Mouse (Mus musculus): Measurements from ENCODE around the gene Lekr1.
A peak's percentile ranks its signal among the peaks of the same experiment; 100 is the strongest.
"Not testable (repeated sequence)": the region's sequence is repeated elsewhere in the genome, so short reads cannot be mapped to it uniquely, and the experiment has no call there.

Gene Lekr1

DNA sequence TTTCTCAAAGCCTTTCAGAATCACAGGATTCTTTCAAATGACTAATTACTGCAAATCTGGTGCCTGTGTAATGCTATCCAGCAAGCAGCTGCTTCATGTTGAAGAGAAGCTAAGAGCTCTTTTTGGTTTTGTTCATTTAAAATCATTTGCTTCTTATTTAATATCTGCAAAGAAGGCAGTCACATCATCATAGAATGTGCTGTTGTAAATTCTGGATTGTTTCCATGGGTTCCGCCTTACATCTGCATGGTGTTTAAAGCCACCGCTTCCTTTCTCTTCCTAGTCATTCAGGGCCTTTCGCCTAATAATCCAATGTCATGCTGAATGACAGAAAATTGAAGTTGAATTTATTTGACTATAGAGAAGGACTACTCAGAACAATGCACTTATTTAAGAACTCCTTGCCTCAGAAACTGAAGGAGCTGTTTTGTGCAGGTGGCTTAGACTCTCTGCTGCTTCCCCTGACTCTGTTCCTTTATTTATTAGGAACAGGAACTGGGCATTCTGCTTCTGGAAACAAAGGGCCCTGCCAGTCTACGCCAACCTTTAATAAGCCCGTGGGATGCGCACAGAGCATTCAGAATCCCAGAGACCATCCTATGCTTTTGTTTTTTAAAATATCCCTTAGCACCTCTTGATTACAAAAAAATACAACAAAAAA is 101.3 kb downstream of the Lekr1 start:
- DNase-seq (ENCODE audit: low read depth, low spot score): no peak

DNA sequence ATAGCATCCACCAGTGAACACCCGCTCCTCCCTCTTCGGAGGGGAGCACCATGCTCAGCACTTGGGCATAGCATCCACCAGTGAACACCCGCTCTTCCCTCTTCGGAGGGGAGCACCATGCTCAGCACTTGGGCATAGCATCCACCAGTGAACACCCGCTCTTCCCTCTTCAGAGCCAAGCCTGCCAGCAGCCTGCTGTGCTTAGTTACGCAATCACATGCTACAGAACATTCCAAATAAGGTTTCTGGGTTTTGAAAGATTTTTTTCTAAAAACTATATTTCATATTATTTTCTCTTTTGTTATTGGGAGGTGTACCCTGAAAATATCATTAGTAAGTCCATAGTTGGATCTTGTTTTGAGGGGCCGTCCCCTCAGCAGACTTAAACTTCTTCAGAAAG is 103.6 kb downstream of the Lekr1 start:
- not testable (repeated sequence) for DNase-seq (ENCODE audit: low read depth, low spot score)

DNA sequence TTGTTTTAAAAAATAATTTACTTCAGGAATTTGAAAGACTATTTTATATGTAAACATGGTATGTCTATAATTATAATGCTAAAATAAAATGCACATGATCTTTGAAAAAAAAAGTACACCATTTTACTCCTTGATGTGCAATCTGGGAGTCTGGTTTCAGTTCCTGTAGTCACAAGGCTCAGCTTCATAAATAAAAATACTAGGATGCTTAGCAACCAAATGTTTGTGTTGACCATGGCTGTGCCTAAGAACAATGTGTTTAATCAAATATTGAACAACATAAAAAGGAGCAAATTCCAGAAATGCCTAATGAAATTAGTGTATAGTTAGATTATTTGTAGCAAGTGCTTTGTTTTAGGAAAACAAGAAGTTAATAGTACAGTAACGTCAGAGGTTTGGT is 107.9 kb downstream of the Lekr1 start:
- no peak for DNase-seq (ENCODE audit: low read depth, low spot score)

- DNase-seq (ENCODE audit: low read depth, low spot score): no peak
Observed at GRCm38 (mm10) chr3:65775096-65775495, 109.1 kb downstream of the Lekr1 start.

GRCm38 (mm10) chr3:65782246-65782645 is 116.2 kb downstream of the Lekr1 start:
- no peak for DNase-seq (ENCODE audit: low read depth, low spot score)

DNA sequence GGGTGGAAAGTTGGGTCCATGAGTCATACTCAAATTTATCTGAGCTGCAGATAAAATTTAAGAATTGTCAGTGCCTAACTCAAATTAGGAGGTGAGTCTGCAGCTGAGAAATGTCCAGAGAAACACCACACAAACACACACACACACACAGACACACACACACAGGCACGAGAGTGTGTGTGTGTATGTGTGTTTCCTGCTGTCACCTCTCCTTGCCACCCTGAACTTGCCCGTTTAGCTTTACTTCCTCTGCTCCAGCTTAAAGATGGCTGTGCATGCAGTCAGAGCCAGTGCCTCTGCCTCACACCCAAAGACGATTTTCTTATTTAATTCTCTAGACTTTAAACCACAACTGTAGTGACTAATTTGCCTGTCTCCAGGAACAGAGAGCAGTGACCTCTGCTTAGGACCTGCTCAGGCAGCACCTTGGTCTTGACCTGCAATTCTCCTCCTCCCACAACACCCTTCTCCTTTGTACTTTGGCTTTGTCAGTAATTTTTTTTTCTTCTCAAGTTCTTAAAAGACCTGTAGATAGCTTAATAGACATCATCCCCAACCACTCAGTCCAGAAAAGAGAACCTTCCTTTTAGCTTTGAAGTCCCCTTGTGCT is 124.2 kb downstream of the Lekr1 start:
- DNase-seq (ENCODE audit: low read depth, low spot score): no peak

DNA sequence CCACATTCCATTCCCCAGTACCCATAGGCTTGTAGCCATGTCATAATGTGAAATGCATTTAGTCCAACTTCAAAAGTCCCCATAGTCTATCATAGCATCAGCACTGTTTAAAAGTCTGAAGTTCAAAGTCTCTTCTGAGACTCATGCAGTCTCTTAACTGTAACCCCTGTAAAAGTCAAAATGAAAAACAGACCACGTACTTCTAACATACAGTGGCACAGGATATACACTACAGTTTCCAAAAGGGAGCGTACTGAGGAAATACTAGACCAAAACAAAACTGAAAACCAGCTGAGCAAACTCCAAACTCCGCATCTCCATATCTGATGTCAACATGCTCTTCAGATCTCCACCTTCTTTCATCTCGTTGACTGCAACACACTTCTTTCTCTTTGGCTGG is 127.5 kb downstream of the Lekr1 start:
- no peak for DNase-seq (ENCODE audit: low read depth, low spot score)

DNA sequence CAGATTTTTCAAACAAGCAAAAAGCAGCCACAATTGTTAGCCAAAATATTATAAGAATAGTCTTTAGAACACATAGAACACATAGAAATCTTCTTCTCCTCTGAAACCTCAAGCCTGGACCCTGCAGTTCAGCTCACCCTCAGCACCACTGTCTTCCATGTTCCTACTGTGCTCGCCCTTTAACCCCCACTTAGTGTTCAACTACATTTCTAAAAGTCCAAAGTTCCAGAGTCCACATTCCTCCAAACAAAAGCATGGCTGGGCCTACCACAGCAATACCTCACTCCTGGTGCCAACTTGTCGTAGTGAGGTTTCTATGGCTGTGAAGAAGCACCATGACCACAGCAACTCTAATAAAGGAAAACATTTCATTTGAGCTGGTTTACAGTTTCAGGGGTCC is 128.7 kb downstream of the Lekr1 start:
- DNase-seq (ENCODE audit: low read depth, low spot score): no peak

GRCm38 (mm10) chr3:65797345-65798137 is 131.5 kb downstream of the Lekr1 start:
- no peak for DNase-seq (ENCODE audit: low read depth, low spot score)

- DNase-seq (ENCODE audit: low read depth, low spot score): no peak
Observed at GRCm38 (mm10) chr3:65800962-65801361, 134.9 kb downstream of the Lekr1 start.

GRCm38 (mm10) chr3:65802185-65802584 is 136.2 kb downstream of the Lekr1 start:
- no peak for DNase-seq (ENCODE audit: low read depth, low spot score)

DNA sequence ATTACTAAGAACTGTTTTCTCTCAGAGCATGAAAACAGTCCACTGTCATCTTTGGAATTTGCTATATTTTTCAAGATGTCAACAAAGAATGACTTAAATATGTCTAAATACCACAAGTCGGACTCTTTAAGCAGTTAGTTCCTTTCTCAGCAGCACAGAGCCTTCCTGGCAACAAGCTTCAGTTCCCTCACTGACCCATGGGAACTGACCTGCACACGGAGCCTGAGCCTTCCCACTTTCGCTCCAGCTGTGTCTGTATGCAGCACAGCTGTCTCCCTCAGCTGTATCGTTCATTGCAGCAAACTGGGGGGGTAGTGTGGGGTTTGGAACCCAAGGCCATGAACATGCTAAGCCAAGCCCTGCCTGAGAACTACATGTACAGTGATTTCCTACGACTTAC is 136.8 kb downstream of the Lekr1 start:
- no peak for DNase-seq (ENCODE audit: low read depth, low spot score)

DNA sequence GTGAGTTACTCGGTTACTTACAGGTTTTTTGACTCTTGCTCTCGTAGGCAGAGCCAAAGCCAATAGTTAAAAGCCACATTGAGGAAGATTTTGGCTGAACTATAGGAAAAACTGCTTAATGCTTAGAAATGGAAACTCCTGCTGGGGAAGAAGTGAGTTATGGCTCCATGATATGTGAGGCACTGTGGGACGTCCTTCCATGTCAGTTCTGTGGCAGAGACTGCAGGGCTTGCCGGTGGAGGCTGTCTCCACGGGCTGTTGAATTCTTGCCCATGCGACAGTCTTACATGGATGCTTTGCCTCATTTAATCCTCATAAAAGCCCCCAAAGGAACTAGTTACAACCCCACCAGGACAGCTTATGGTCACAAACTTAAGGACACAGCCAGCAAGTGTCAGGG is 148.9 kb downstream of the Lekr1 start:
- DNase-seq (ENCODE audit: low read depth, low spot score): no peak

DNA sequence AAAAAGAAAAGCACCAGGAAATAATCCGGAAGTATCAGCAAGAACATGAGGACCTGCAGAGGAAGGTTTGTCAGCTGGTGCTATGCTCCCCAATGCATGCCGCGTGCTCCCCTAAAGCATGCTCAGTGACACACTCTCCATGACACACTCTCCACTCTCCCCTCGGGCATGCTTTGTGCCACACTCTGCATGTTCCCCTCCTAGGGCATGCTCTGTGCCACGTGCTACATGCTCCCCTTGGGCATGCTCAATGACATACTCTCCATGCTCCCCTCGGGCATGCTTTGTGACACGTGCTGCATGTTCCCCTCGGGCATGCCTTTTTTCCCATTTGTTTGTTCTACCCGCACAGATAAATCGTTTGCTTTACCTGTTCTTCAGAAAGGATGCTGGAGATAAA is 150.0 kb downstream of the Lekr1 start:
- DNase-seq (ENCODE audit: low read depth, low spot score): no peak

GRCm38 (mm10) chr3:65818597-65818996 is 152.6 kb downstream of the Lekr1 start:
- DNase-seq (ENCODE audit: low read depth, low spot score): no peak

DNA sequence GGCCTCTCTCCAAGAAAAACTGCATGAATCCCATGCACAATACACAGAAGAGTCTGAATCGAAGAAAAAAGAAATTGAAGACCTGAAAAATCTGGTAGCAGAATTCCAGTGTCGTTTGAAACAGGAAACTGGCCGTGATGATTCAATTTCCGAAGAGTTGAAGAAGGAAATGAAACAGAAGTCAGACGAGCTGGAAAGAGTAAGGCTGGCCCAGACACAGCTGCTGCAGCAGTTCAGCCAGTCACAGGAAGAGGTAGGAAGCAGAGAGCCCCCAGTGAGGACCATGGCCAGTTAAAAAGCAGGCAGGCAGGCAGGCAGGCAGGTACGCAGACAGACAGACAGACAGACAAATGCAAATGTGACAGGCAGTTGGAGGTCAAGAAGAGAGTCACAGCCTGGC is 153.8 kb downstream of the Lekr1 start:
- DNase-seq (ENCODE audit: low read depth, low spot score): no peak

DNA sequence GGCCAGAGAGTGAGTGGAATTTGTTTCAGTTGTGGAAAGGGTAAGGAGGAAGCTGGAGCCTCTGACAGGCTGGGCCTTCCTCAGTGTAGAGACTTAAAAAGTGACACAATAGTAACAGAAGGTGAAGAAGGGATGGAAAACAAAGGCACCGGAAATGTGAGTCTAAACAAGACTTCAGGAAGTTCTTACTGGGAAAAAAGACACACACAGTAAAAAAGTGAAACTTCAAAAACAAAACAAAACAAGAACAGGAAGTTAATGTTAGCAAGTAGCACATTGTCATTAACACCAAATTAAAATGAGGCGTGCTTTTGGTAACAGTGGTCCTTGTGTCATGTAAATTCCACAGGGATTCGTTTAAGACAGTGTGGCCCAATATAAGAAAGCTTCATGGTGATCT is 158.9 kb downstream of the Lekr1 start:
- peak; percentile 88 for DNase-seq (ENCODE audit: low read depth, low spot score)

GRCm38 (mm10) chr3:65826716-65827115 is 160.7 kb downstream of the Lekr1 start:
- DNase-seq (ENCODE audit: low read depth, low spot score): no peak

DNA sequence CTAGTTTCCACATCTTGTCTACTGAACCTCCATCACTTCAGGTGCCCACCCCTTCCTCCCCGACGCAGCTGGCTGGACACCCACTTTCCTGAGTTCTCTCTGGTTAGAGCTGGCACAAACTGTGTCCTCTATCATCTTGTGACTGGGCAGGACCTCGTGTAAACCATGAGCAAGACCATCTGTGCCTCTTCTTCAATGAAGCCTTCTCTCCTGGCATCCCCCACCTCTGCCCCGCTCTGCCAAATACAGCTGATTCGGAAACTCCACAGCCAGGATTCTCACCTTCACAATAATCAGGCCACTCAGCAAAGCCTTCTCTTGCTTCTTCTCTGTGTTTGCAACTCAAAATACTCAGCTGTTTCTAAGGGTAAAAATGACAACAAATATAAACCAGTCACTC is 161.4 kb downstream of the Lekr1 start:
- no peak for DNase-seq (ENCODE audit: low read depth, low spot score)

DNA sequence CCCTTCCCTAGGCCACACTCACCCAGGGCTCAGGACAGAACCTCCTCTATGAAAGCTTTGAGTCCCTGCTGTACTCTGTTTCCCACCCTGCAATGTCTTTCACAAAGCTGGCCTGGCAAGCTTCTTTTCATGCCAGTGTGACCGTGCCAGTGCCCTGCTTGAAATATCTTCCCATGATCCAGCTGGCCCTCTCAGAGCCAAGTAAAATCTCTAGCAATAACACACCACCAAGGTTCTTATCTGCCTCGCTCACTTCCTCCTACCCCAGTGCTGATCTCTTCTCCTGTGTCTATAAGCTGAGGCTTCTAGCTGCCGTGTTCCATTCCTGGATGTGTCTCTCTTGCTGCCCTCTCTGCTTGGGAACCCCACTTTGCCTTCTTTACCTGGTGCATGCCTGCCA is 162.0 kb downstream of the Lekr1 start:
- no peak for DNase-seq (ENCODE audit: low read depth, low spot score)

DNA sequence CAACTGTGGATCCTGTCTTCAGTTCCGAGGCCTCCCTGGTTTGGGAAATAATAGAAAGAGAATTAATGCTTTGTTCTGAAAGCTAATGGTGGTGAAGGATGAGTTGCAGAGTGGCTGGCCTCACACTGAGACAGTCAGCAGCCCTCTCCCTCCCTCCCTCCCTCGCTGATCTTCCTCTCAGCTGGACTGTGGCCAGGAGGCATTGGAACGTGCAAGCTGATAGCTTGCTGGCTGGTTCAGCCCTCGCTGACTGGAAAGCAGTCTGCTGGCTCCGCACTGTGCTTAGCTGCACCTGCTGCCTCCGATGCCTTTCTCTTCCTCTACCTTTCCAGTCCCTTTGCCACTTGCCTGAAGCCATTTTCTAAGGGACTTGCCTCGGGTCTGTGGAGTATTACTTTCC is 163.2 kb downstream of the Lekr1 start:
- no peak for DNase-seq (ENCODE audit: low read depth, low spot score)

GRCm38 (mm10) chr3:65829943-65830483 is 164.0 kb downstream of the Lekr1 start:
- no peak for DNase-seq (ENCODE audit: low read depth, low spot score)

GRCm38 (mm10) chr3:65830801-65831200 is 164.8 kb downstream of the Lekr1 start:
- DNase-seq (ENCODE audit: low read depth, low spot score): peak; percentile 4

All from R1 (cell line).